ENCODE assay signal across 21 mouse cellular contexts in genomic region chr2:34537356-34537755, GRCm38 (mm10).
A peak's percentile ranks its signal among the peaks of the same experiment; 100 is the strongest.
DNase-seq lines count a peak whose midpoint lies in the region; ATAC-seq and TF ChIP-seq lines count a peak whose summit lies in the region.
"Had no signal": no experiment of that assay in that cellular context is flagged by ENCODE, and none has a peak within 500 bp of the region (broad histone marks: within the 10 kb centered on the region; RNA-seq: fewer than 3 reads in every experiment).

No protein-coding gene starts in this region.

- no peak for TF ChIP-seq POLR2A in CH12.LX (IDR thresholded peaks at IDR 0.05; ENCODE audit: low read depth, low read length)

- H3K4me2 ChIP-seq in intestine, embryonic 14.5 days (ENCODE audit: low read length), result no peak overlapping the region
- H3K4me2 ChIP-seq in intestine, embryonic 15.5 days (replicated peaks), result no peak overlapping the region
- H3K4me2 ChIP-seq in CH12.LX (ENCODE audit: insufficient read depth, low read depth, poor library complexity, severe bottlenecking), result no peak overlapping the region

- in situ Hi-C loops in CH12.LX (cut with MboI; ENCODE audit: low pct_ligation_motif_present, low pct_unique_long_range_greater_than_20kb, low sequenced_read_pairs), result no loop called here

- dilution Hi-C loops in CH12.LX (cut with MboI; ENCODE audit: extremely low pct_ligation_motif_present, extremely low pct_unique_long_range_greater_than_20kb, low sequenced_read_pairs), result no loop called here

- H3K27ac ChIP-seq in intestine, embryonic 14.5 days (ENCODE audit: low read depth), result no peak overlapping the region
- no peak overlapping the region for H3K27ac ChIP-seq in intestine, embryonic 15.5 days
- 0 out of 2 replicates have a peak overlapping the region, but pooled peaks have one; percentile 22 for H3K27ac ChIP-seq in CH12.LX (ENCODE audit: insufficient read depth, low read depth)

- H3K9ac ChIP-seq in intestine, embryonic 14.5 days (ENCODE audit: low read length), result no peak overlapping the region
- no peak overlapping the region for H3K9ac ChIP-seq in intestine, embryonic 15.5 days
- H3K9ac ChIP-seq in CH12.LX (ENCODE audit: insufficient read depth, low read depth), result no peak overlapping the region

- H3K4me1 ChIP-seq in intestine, embryonic 14.5 days (replicated peaks; ENCODE audit: control insufficient read depth, insufficient read depth, low read length), result peaks cover 5% of the 10 kb centered on the region; the same call in 1 of the 2 replicates
- H3K4me1 ChIP-seq in intestine, embryonic 15.5 days (replicated peaks), result 0 out of 2 replicates have a peak, but pooled peaks cover under 1% of the 10 kb centered on the region
- peaks cover 5 to 43% of the 10 kb centered on the region in 2 experiments; a peak in 3 of 4 replicates for H3K4me1 ChIP-seq in CH12.LX (ENCODE audit: control insufficient read depth in 1 of 2, insufficient read depth in 2 of 2)

- DNase-seq in heart, adult 11 months, result peak; percentile 66
- no peak for DNase-seq in heart, postnatal 14 days
- DNase-seq in intestine, embryonic 14.5 days (ENCODE audit: low spot score), result peak; percentile 33
- no peak for DNase-seq in CH12.LX (ENCODE audit: extremely low read depth)
- DNase-seq in left cerebral cortex, postnatal 14 days (ENCODE audit: low spot score in 2 of 2), result no peak
- DNase-seq: adrenal gland, adult 2 months; adrenal gland, adult 8-10 months; adrenal gland, postnatal 10 days; adrenal gland, postnatal 14 days; adrenal gland, postnatal 25 days; adrenal gland, postnatal 36 days; B cell, adult 2 months; cerebellum, adult 11 months; cerebellum, adult 11-12 months; cerebellum, adult 18-20 months; cerebellum, adult 2 months had no signal

- H3K4me3 ChIP-seq in intestine, embryonic 14.5 days (ENCODE audit: low read depth, low read length), result no peak overlapping the region
- H3K4me3 ChIP-seq in intestine, embryonic 15.5 days (replicated peaks), result no peak overlapping the region
- H3K4me3 ChIP-seq in CH12.LX (replicated peaks in 1 of 3; ENCODE audit: low read depth in 2 of 3, low read length in 2 of 3, poor library complexity in 1 of 3), result no peak overlapping the region

- H3K9me3 ChIP-seq in intestine, embryonic 14.5 days (ENCODE audit: control insufficient read depth, low read length), result no peaks in the 10 kb centered on the region
- no peaks in the 10 kb centered on the region for H3K9me3 ChIP-seq in intestine, embryonic 15.5 days
- no peaks in the 10 kb centered on the region for H3K9me3 ChIP-seq in CH12.LX (replicated peaks; ENCODE audit: low read length)
- H3K9me3 ChIP-seq: G1E had no signal

- no peak for TF ChIP-seq CTCF in CH12.LX (conservative IDR thresholded peaks at IDR 0.05 in 1 of 2, IDR thresholded peaks at IDR 0.05 in 1 of 2; ENCODE audit: low read depth in 2 of 2, low read length in 2 of 2)

- intact Hi-C loops in heart, postnatal 14 days (cut with DNase I), result no loop called here
- intact Hi-C loops in left cerebral cortex, postnatal 14 days (cut with DNase I), result no loop called here

- H3K36me3 ChIP-seq in intestine, embryonic 14.5 days (ENCODE audit: control insufficient read depth, insufficient read depth, low read length), result 0 out of 2 replicates have a peak, but pooled peaks cover 3% of the 10 kb centered on the region
- no peaks in the 10 kb centered on the region for H3K36me3 ChIP-seq in intestine, embryonic 15.5 days
- H3K36me3 ChIP-seq in CH12.LX (replicated peaks in 1 of 2; ENCODE audit: control insufficient read depth in 1 of 2, insufficient read depth in 1 of 2, low read length in 1 of 2), result peaks cover 5 to 36% of the 10 kb centered on the region in 2 experiments

- H3K79me2 ChIP-seq in CH12.LX (replicated peaks; ENCODE audit: control insufficient read depth, extremely low read depth, insufficient read depth, poor library complexity, severe bottlenecking), result no peaks in the 10 kb centered on the region

- no peak for TF ChIP-seq RAD21 in CH12.LX (IDR thresholded peaks at IDR 0.05; ENCODE audit: low read depth, low read length)

- ATAC-seq in intestine, embryonic 14.5 days (replicated peaks; ENCODE audit: low FRiP score, low TSS enrichment, low read depth), result no peak
- ATAC-seq in intestine, embryonic 15.5 days, result no peak
- ATAC-seq: activated CD4-positive, CD25-positive, alpha-beta regulatory T cell, adult 4 months; CD4-positive, CD25-positive, alpha-beta regulatory T cell, adult 4 months; Patski had no signal

- H3K27me3 ChIP-seq in intestine, embryonic 14.5 days (replicated peaks; ENCODE audit: control insufficient read depth, insufficient read depth, low read length), result no peaks in the 10 kb centered on the region
- no peaks in the 10 kb centered on the region for H3K27me3 ChIP-seq in intestine, embryonic 15.5 days (replicated peaks)
- no peaks in the 10 kb centered on the region for H3K27me3 ChIP-seq in CH12.LX (replicated peaks)
- H3K27me3 ChIP-seq: Patski had no signal

- WGBS in intestine, embryonic 14.5 days, result 85% methylated on average over 3 of the region's 3 CpGs
- 77% methylated on average over 3 of the region's 3 CpGs for WGBS in intestine, embryonic 15.5 days

- TF ChIP-seq EP300 in CH12.LX (IDR thresholded peaks at IDR 0.05; ENCODE audit: low read length), result no peak

TF ChIP-seq in CH12.LX, 34 proteins besides CTCF, POLR2A, EP300 and RAD21:
- no peak for TF ChIP-seq E2F4 (IDR thresholded peaks at IDR 0.05; ENCODE audit: insufficient replicate concordance, low read depth, low read length)
- no peak for TF ChIP-seq SMC3 (IDR thresholded peaks at IDR 0.05; ENCODE audit: low read depth, low read length)

Comparison
In these comparisons a context has a peak if more than half of its experiments do, and no peak if none do; other contexts are left out.
1. DNase-seq: peak in heart, adult 11 months (single experiment) and intestine, embryonic 14.5 days (single experiment); none in heart, postnatal 14 days (0 of 2), CH12.LX (single experiment) and left cerebral cortex, postnatal 14 days (0 of 2).